Mouse (Mus musculus) kidney, postnatal 10 days (tissue): ENCODE measurements at regions not wholly inside any gene's neighbourhood (a gene's known extent, or its start where the extent isn't known, plus 50 kb on each side); places are given as distances from the start of the nearest gene placed in this dataset.

ENCODE experiments used
- DNase-seq: peaks from one replicate; pipeline ENCODE4 v3.0.0; 2021; ENCODE audit warnings: mixed read lengths

- DNase-seq = no peak
These were observed 142.9 kb upstream of the Dpyd start for GRCm38 (mm10) chr3:118418981-118419380.

GRCm38 (mm10) chr3:118421701-118422100 is 140.2 kb upstream of the Dpyd start:
- DNase-seq = no peak

GRCm38 (mm10) chr3:118425748-118426147 is 136.2 kb upstream of the Dpyd start:
- DNase-seq = peak; percentile 16

GRCm38 (mm10) chr3:118428523-118428922 is 133.4 kb upstream of the Dpyd start:
- peak; percentile 69 for DNase-seq

- peak; percentile 9 for DNase-seq
These were observed 131.9 kb upstream of the Dpyd start for GRCm38 (mm10) chr3:118429825-118430630.

- no peak for DNase-seq
These were observed 131.4 kb upstream of the Dpyd start for GRCm38 (mm10) chr3:118430631-118430906.

- DNase-seq = peak; percentile 93
These were observed 130.8 kb upstream of the Dpyd start for GRCm38 (mm10) chr3:118431031-118431723.

- peak; percentile 11 for DNase-seq
These were observed 128.4 kb upstream of the Dpyd start for GRCm38 (mm10) chr3:118433441-118434021.

GRCm38 (mm10) chr3:118434311-118434710 is 127.6 kb upstream of the Dpyd start:
- DNase-seq = no peak

GRCm38 (mm10) chr3:118434847-118435246 is 127.1 kb upstream of the Dpyd start:
- no peak for DNase-seq

- no peak for DNase-seq
These were observed 126.7 kb upstream of the Dpyd start for GRCm38 (mm10) chr3:118435248-118435647.

- DNase-seq = no peak
These were observed 118.1 kb upstream of the Dpyd start for GRCm38 (mm10) chr3:118443742-118444332.

GRCm38 (mm10) chr3:118445360-118445759 is 116.6 kb upstream of the Dpyd start:
- DNase-seq = no peak

- no peak for DNase-seq
These were observed 102.3 kb upstream of the Dpyd start for GRCm38 (mm10) chr3:118459636-118460035.

- no peak for DNase-seq
These were observed 96.3 kb upstream of the Dpyd start for GRCm38 (mm10) chr3:118465611-118466010.

GRCm38 (mm10) chr3:118472215-118472799 is 89.6 kb upstream of the Dpyd start:
- no peak for DNase-seq

- DNase-seq = no peak
These were observed 83.9 kb upstream of the Dpyd start for GRCm38 (mm10) chr3:118478065-118478464.

GRCm38 (mm10) chr3:118480515-118481248 is 81.2 kb upstream of the Dpyd start:
- no peak for DNase-seq

GRCm38 (mm10) chr3:118485966-118486365 is 76.0 kb upstream of the Dpyd start:
- no peak for DNase-seq

- DNase-seq = no peak
These were observed 74.5 kb upstream of the Dpyd start for GRCm38 (mm10) chr3:118487408-118487807.

GRCm38 (mm10) chr3:118491101-118491500 is 70.8 kb upstream of the Dpyd start:
- no peak for DNase-seq

- no peak for DNase-seq
These were observed 70.1 kb upstream of the Dpyd start for GRCm38 (mm10) chr3:118491871-118492270.

- no peak for DNase-seq
These were observed 67.3 kb upstream of the Dpyd start for GRCm38 (mm10) chr3:118494611-118495010.
